35 mouse cellular contexts compared by ENCODE assay signal in genomic region chr3:101936369-101936768, GRCm38 (mm10).
"Had no signal": no experiment of that assay in that cellular context is flagged by ENCODE, and none has a peak within 500 bp of the region (broad histone marks: within the 10 kb centered on the region; RNA-seq: fewer than 3 reads in every experiment).

No protein-coding gene starts in this region.

- DNase-seq: heart, postnatal 10 days; heart, postnatal 14 days; heart, postnatal 36 days; heart, postnatal 4 days; kidney, adult 11 months; kidney, adult 18-20 months; kidney, adult 2 months; kidney, adult 8-10 months; kidney, adult 9 months; kidney, postnatal 10 days; kidney, postnatal 14 days; kidney, postnatal 25 days; kidney, postnatal 36 days; kidney, postnatal 4 days; layer of hippocampus, adult 9-11 months; layer of hippocampus, postnatal 36 days had no signal

- H3K27me3 ChIP-seq: heart, embryonic 12.5 days; heart, embryonic 13.5 days; heart, embryonic 15.5 days; hindbrain, embryonic 12.5 days; hindbrain, embryonic 13.5 days; hindbrain, embryonic 15.5 days; intestine, embryonic 15.5 days; kidney, embryonic 15.5 days had no signal

- H3K36me3 ChIP-seq: heart, embryonic 10.5 days; heart, embryonic 12.5 days; heart, embryonic 13.5 days; heart, embryonic 15.5 days; hindbrain, embryonic 10.5 days; hindbrain, embryonic 12.5 days; hindbrain, embryonic 13.5 days; hindbrain, embryonic 15.5 days; intestine, embryonic 15.5 days; kidney, embryonic 15.5 days had no signal

- H3K4me2 ChIP-seq: heart, embryonic 11.5 days; heart, embryonic 12.5 days; heart, embryonic 13.5 days; heart, embryonic 15.5 days; hindbrain, embryonic 12.5 days; hindbrain, embryonic 13.5 days; hindbrain, embryonic 14.5 days; hindbrain, embryonic 15.5 days; intestine, embryonic 15.5 days; kidney, embryonic 15.5 days had no signal

- ATAC-seq: hindbrain, embryonic 16.5 days; hindbrain, postnatal 0 days; inflammation-experienced regulatory T-cells, adult 6 months; intestine, embryonic 15.5 days; intestine, embryonic 16.5 days; intestine, postnatal 0 days had no signal

- H3K9me3 ChIP-seq: heart, embryonic 10.5 days; heart, embryonic 12.5 days; heart, embryonic 13.5 days; heart, embryonic 15.5 days; hindbrain, embryonic 10.5 days; hindbrain, embryonic 12.5 days; hindbrain, embryonic 13.5 days; hindbrain, embryonic 15.5 days; intestine, embryonic 15.5 days; kidney, embryonic 15.5 days had no signal

- H3K4me1 ChIP-seq: heart, embryonic 12.5 days; heart, embryonic 13.5 days; heart, embryonic 15.5 days; hindbrain, embryonic 12.5 days; intestine, embryonic 15.5 days had no signal

- H3K9ac ChIP-seq: heart, embryonic 12.5 days; heart, embryonic 13.5 days; heart, embryonic 15.5 days; hindbrain, embryonic 12.5 days; hindbrain, embryonic 13.5 days; hindbrain, embryonic 14.5 days; hindbrain, embryonic 15.5 days; intestine, embryonic 15.5 days; kidney, embryonic 15.5 days had no signal

- H3K27ac ChIP-seq: heart, embryonic 10.5 days; heart, embryonic 13.5 days; heart, embryonic 15.5 days; hindbrain, embryonic 10.5 days; hindbrain, embryonic 12.5 days; hindbrain, embryonic 13.5 days; hindbrain, embryonic 14.5 days; hindbrain, embryonic 15.5 days; hindbrain, postnatal 0 days; intestine, embryonic 15.5 days; kidney, embryonic 15.5 days; kidney, postnatal 0 days; layer of hippocampus, adult 2 months had no signal

- H3K4me3 ChIP-seq: heart, embryonic 10.5 days; heart, embryonic 12.5 days; heart, embryonic 13.5 days; heart, embryonic 15.5 days; hindbrain, embryonic 10.5 days; hindbrain, embryonic 12.5 days; hindbrain, embryonic 13.5 days; hindbrain, embryonic 15.5 days; intestine, embryonic 15.5 days; kidney, embryonic 15.5 days; layer of hippocampus, adult 2 months had no signal
